Mouse (Mus musculus) lung, adult 2 months (tissue): ENCODE results near the gene Zbbx.

ENCODE experiments used
- CTCF ChIP-seq: fragments of 200-500 bp; IDR thresholded peaks from 2 replicates; pipeline ENCODE4 v1.5.1; 2011; ENCODE audit warnings: mild to moderate bottlenecking, low read length, control low read depth; ENCODE audit not compliant: insufficient read depth
- POLR2A ChIP-seq: fragments of 200-500 bp; IDR thresholded peaks from 2 replicates; pipeline ENCODE4 v1.6.1; 2011; ENCODE audit warnings: low read depth, mild to moderate bottlenecking, control low read depth, low read length, borderline replicate concordance; ENCODE audit errors: extremely low read depth

- TF ChIP-seq POLR2A: no peak
- no peak for TF ChIP-seq CTCF
Measured at GRCm38 (mm10) chr3:75009701-75010100, 155.1 kb downstream of the Zbbx start.
